Mouse (Mus musculus): ENCODE results near the gene Adcy10. TPM values are rescaled to one million over a fixed set of nuclear protein-coding genes. Genes with fewer than 3 reads are reported as not detected.

The Adcy10 gene
- polyA plus RNA-seq, 1 experiment from 2014 or later = 0.26 TPM

- Histone ChIP-seq H3K27me3 (no peaks in the 10 kb centered on the region), H3K9me3 (no peaks in the 10 kb centered on the region), H3K4me2 (no peak overlapping the region), H3K9ac (no peak overlapping the region), H3K4me3 (no peak overlapping the region), H3K36me3 (no peaks in the 10 kb centered on the region), H3K4me1 (replicated peaks) (no peaks in the 10 kb centered on the region), H3K27ac (no peak overlapping the region)
- no peak for ATAC-seq (ENCODE audit: low FRiP score)
- 93% methylated on average over 9 of the region's 9 CpGs for WGBS
These were observed 74.1 kb downstream of the Adcy10 start for GRCm38 (mm10) chr1:165559073-165559472.

DNA sequence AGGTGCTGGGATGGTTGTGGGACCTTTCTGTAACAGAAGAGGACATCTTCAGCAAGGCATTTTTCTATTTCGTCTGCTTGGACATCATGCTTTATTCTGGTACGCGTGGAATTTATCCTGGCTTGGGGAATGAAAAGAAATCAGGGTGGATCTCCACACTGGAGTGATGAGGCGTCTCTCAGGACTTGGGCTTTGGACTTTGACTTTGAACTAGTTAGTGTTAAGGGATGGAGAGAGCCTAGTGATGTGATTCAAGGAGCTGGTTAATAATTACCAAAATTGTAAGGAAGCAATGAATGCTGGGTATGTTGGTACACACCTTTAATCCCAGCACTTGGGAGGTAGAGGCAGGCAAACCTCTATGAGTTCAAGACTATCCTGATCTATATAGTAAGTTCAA, 80.3 kb downstream of the Adcy10 start:
- no peak overlapping the region for H3K4me3 ChIP-seq
- no peak overlapping the region for H3K27ac ChIP-seq
- H3K4me2 ChIP-seq = no peak overlapping the region
- no peak for ATAC-seq (ENCODE audit: low FRiP score)
- WGBS = 92% methylated on average over 4 of the region's 4 CpGs
- no peaks in the 10 kb centered on the region for H3K9me3 ChIP-seq
- no peak overlapping the region for H3K9ac ChIP-seq
- H3K36me3 ChIP-seq = no peaks in the 10 kb centered on the region
- H3K27me3 ChIP-seq = no peaks in the 10 kb centered on the region
- H3K4me1 ChIP-seq (replicated peaks) = no peaks in the 10 kb centered on the region

DNA sequence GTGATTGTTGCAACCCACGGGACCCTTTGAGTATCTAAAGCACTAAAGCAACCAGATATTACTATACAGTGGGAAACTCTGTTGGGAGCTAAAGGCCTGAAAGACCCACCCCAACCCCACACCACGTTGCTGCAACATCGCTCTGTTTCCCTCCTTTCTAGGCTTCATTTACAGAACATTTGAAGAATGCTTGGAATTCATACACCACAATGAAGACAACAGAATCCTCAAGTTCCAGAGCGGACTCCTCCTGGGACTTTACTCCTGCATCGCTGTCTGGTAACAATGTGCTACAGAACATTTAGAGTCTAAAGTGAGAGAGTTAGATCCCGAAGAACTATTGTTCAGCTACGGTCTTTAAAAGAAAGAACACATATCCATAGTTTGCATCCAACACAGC, 82.5 kb downstream of the Adcy10 start:
- Histone ChIP-seq H3K4me2 (no peak overlapping the region), H3K36me3 (no peaks in the 10 kb centered on the region), H3K27me3 (no peaks in the 10 kb centered on the region), H3K4me3 (no peak overlapping the region), H3K9ac (no peak overlapping the region), H3K4me1 (replicated peaks) (no peaks in the 10 kb centered on the region), H3K9me3 (no peaks in the 10 kb centered on the region), H3K27ac (no peak overlapping the region)
- 76% methylated on average over 7 of the region's 7 CpGs for WGBS
- no peak for ATAC-seq (ENCODE audit: low FRiP score)

DNA sequence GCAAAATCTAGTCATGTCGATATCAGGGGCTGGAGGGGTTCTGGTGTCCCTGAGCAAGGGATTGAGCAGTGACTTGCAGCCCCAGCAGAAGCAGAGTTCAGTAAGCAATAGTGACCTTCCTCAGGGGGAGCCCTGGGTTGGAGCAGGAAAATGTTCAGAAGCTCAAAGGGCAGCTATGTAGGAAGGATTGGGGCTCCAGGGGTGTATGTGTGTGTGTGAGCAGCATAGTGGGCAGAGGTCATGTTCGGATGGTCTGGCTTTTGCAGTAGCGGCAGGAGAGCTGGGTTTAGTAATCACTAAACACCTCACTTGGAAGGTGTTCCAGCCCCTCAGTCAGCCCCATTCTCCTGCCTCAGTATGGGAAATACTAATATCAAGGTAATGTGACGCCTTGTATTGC, 91.0 kb downstream of the Adcy10 start:
- Histone ChIP-seq H3K4me3 (no peak overlapping the region), H3K4me1 (replicated peaks) (no peaks in the 10 kb centered on the region), H3K9ac (no peak overlapping the region), H3K9me3 (no peaks in the 10 kb centered on the region), H3K4me2 (no peak overlapping the region), H3K36me3 (no peaks in the 10 kb centered on the region), H3K27me3 (no peaks in the 10 kb centered on the region), H3K27ac (no peak overlapping the region)
- no peak for ATAC-seq (ENCODE audit: low FRiP score)
- WGBS = 86% methylated on average over 4 of the region's 4 CpGs

DNA sequence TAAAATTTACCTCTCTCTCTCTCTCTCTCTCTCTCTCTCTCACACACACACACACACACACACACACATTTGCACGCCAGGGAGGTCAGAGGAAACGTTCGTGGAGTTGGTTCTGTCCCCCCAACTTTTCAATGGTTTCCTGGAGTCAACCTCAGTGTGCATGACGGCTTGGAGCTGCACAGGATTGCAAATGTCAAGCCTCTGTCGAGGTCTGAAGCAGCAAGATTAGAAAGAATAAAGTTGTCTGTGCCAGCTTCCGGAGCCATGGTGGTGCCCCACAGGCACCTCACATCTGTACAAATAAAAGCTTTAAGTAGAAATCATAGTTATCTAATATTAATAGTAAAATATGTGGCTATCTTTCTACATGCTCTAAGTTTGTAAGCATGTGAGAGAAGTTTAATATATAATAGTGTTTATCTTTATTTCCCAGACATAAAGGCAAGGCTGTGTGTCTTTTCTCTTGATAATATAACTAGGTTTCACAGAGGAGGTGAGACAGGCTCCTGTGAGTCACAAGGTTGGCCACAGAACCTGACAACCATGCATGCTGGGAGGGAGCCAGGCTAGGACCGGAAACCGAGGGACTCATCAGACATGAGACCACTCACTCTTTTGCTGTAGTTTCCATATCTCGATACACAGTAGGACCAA, 91.6 kb downstream of the Adcy10 start:
- no peak overlapping the region for H3K9ac ChIP-seq
- no peaks in the 10 kb centered on the region for H3K4me1 ChIP-seq (replicated peaks)
- no peaks in the 10 kb centered on the region for H3K36me3 ChIP-seq
- ATAC-seq (ENCODE audit: low FRiP score) = no peak
- no peak overlapping the region for H3K4me3 ChIP-seq
- H3K4me2 ChIP-seq = no peak overlapping the region
- H3K27me3 ChIP-seq = no peaks in the 10 kb centered on the region
- no peak overlapping the region for H3K27ac ChIP-seq
- H3K9me3 ChIP-seq = no peaks in the 10 kb centered on the region
- WGBS = 85% methylated on average over 9 of the region's 9 CpGs

GRCm38 (mm10) chr1:165579332-165579731, 94.3 kb downstream of the Adcy10 start:
- Histone ChIP-seq H3K27ac (no peak overlapping the region), H3K36me3 (no peaks in the 10 kb centered on the region), H3K9me3 (no peaks in the 10 kb centered on the region), H3K4me3 (no peak overlapping the region), H3K9ac (no peak overlapping the region), H3K4me2 (no peak overlapping the region), H3K4me1 (replicated peaks) (no peaks in the 10 kb centered on the region), H3K27me3 (no peaks in the 10 kb centered on the region)
- ATAC-seq (ENCODE audit: low FRiP score) = no peak
- WGBS = 52% methylated on average over 5 of the region's 5 CpGs

- Histone ChIP-seq H3K9me3 (no peaks in the 10 kb centered on the region), H3K4me3 (no peak overlapping the region), H3K27me3 (no peaks in the 10 kb centered on the region), H3K9ac (no peak overlapping the region), H3K36me3 (no peaks in the 10 kb centered on the region), H3K4me2 (no peak overlapping the region), H3K4me1 (replicated peaks) (no peaks in the 10 kb centered on the region), H3K27ac (no peak overlapping the region)
- no peak for ATAC-seq (ENCODE audit: low FRiP score)
- WGBS = 90% methylated on average over 3 of the region's 3 CpGs
These were observed 96.3 kb downstream of the Adcy10 start for GRCm38 (mm10) chr1:165581255-165581654.

DNA sequence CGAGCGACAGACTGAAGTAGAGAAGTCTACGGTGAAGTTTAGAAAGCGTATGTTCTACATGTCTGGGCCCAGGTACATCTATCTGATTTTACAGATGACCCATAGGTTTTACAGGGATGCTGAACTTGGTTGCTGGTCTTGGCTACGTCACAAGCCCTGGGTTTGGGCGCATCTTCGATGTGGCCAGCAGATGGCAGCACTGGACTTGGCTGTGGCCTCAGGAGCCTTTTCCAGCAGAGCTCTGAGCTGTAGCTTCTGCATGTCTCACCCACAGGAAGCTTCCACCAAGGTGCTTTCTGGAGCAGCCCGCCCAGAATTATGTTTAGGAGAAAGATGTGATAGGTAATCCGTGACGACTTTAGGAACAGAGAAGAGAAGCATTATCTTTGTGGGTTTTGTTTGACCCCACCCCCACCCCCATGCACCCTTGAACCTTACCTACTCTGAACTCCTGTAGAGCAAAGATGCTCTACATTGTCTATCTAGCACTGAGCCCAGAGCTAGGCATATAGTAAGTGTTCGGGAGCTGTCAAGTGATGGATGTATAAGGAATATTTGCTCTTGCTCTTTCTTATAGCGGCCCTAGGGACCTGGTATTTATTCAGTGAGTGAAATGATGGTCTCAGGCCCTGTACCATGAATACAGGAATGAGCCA, 98.7 kb downstream of the Adcy10 start:
- ATAC-seq (ENCODE audit: low FRiP score) = peak; percentile 71
- Histone ChIP-seq H3K9ac (no peak overlapping the region), H3K4me2 (no peak overlapping the region), H3K27me3 (no peaks in the 10 kb centered on the region), H3K4me1 (replicated peaks) (no peaks in the 10 kb centered on the region), H3K36me3 (no peaks in the 10 kb centered on the region), H3K27ac (no peak overlapping the region), H3K4me3 (no peak overlapping the region), H3K9me3 (no peaks in the 10 kb centered on the region)
- WGBS = 35% methylated on average over 12 of the region's 12 CpGs

GRCm38 (mm10) chr1:165585389-165586104, 100.6 kb downstream of the Adcy10 start:
- H3K4me1 ChIP-seq (replicated peaks) = peaks cover 4% of the 10 kb centered on the region; the same call in 1 of the 2 replicates
- WGBS = 74% methylated on average over 14 of the region's 14 CpGs

DNA sequence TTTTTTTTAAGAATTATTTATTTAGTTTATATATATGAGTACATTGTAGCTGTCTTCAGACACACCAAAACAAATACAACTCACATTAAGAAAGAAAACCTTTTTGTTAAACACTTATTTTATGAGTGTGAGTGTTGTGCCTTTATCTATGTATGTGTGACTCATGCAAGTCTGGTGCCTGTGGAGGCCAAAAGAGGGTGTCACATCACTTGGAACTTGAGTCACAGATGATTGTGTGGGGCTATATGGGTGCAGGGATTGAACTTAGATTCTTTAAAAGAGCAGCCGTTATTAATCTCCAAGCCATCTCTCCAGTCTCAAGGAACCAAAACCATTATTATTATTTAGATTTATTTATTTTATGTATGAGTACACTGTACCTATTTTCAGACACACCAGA, 101.4 kb downstream of the Adcy10 start:
- no peaks in the 10 kb centered on the region for H3K9me3 ChIP-seq
- ATAC-seq (ENCODE audit: low FRiP score) = no peak

More at GRCm38 (mm10) chr1:165585389-165586104, 100.6 kb downstream of the Adcy10 start:
- Histone ChIP-seq H3K27me3 (no peaks in the 10 kb centered on the region), H3K27ac (peak overlapping the region; percentile 18; the same call in 1 of the 2 replicates), H3K4me3 (no peak overlapping the region), H3K9ac (no peak overlapping the region), H3K36me3 (0 out of 2 replicates have a peak, but pooled peaks cover under 1% of the 10 kb centered on the region), H3K4me2 (no peak overlapping the region), H3K9me3 (no peaks in the 10 kb centered on the region)
- ATAC-seq (ENCODE audit: low FRiP score) = no peak

DNA sequence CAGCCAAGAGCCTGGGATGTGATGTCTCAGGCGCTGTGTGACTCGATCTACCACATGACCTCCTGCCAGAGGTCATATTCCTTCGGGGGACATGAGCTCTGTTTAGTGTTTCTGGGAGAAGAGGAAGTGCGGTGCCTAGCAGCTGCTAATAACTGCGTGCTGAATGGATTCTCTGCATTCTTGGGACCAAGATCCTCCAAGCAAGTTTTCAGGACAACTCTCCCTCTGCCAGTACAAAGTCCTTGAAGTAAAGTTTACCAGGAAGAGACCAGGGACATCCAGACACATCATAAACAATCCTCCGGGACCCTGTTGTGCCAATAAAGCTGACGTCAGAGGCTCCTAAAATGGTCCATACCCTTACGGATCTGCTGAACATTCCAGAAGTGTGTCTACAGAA, 102.9 kb downstream of the Adcy10 start:
- Histone ChIP-seq H3K4me2 (no peak overlapping the region), H3K4me3 (no peak overlapping the region), H3K9me3 (no peaks in the 10 kb centered on the region), H3K36me3 (peaks cover 23% of the 10 kb centered on the region), H3K27me3 (no peaks in the 10 kb centered on the region), H3K9ac (no peak overlapping the region), H3K27ac (no peak overlapping the region), H3K4me1 (replicated peaks) (peaks cover 4% of the 10 kb centered on the region; the same call in 1 of the 2 replicates)
- WGBS = 75% methylated on average over 8 of the region's 8 CpGs
- ATAC-seq (ENCODE audit: low FRiP score) = no peak

More for the DNA sequence above, 101.4 kb downstream of the Adcy10 start:
- Histone ChIP-seq H3K9ac (no peak overlapping the region), H3K36me3 (peaks cover 9% of the 10 kb centered on the region), H3K4me1 (replicated peaks) (peaks cover 4% of the 10 kb centered on the region; the same call in 1 of the 2 replicates), H3K4me3 (no peak overlapping the region), H3K27ac (no peak overlapping the region), H3K4me2 (no peak overlapping the region), H3K27me3 (no peaks in the 10 kb centered on the region)
- WGBS = 92% methylated on average over 1 of the region's 1 CpGs

GRCm38 (mm10) chr1:165589280-165590048, 104.5 kb downstream of the Adcy10 start:
- H3K4me1 ChIP-seq (replicated peaks) = peaks cover 4% of the 10 kb centered on the region; the same call in 1 of the 2 replicates
- no peak overlapping the region for H3K4me3 ChIP-seq
- no peaks in the 10 kb centered on the region for H3K27me3 ChIP-seq
- 53% methylated on average over 10 of the region's 10 CpGs for WGBS
- H3K27ac ChIP-seq = peak overlapping the region; percentile 19; the same call in 1 of the 2 replicates
- ATAC-seq (ENCODE audit: low FRiP score) = no peak
- H3K36me3 ChIP-seq = peaks cover 36% of the 10 kb centered on the region
- H3K4me2 ChIP-seq = no peak overlapping the region
- H3K9ac ChIP-seq = no peak overlapping the region
- H3K9me3 ChIP-seq = no peaks in the 10 kb centered on the region
